Comparison of ENCODE assay signal across 8 mouse cellular contexts in genomic region chr12:105009370-105010212, GRCm38 (mm10). TPM values are rescaled to one million over a fixed set of nuclear protein-coding genes. Genes with fewer than 3 reads are reported as not detected.
DNase-seq lines count a peak whose midpoint lies in the region; ATAC-seq and TF ChIP-seq lines count a peak whose summit lies in the region.

Syne3 (minus strand) TSS chr12:105009809.

- no peak for TF ChIP-seq CTCF in lung, adult 2 months (IDR thresholded peaks at IDR 0.05; ENCODE audit: insufficient read depth, low read length)
- peak; percentile 44; the same call in 1 of the 2 replicates for TF ChIP-seq CTCF in thymus, adult 2 months (IDR thresholded peaks at IDR 0.05; ENCODE audit: borderline replicate concordance, control insufficient read depth, extremely low read depth, insufficient read depth, low read length, poor library complexity)

- ATAC-seq in embryonic facial prominence, embryonic 14.5 days (ENCODE audit: low read depth): peak; percentile 75
- peak; percentile 94 for ATAC-seq in heart, embryonic 12.5 days (ENCODE audit: insufficient number of reproducible peaks, low FRiP score)
- ATAC-seq in kidney, embryonic 14.5 days (ENCODE audit: low FRiP score, low TSS enrichment): peak; percentile 79
- ATAC-seq in neural tube, embryonic 15.5 days (ENCODE audit: low FRiP score): peak; percentile 37; the same call in 1 of the 2 replicates

- H3K36me3 ChIP-seq in embryonic facial prominence, embryonic 14.5 days (ENCODE audit: control insufficient read depth, insufficient read depth, low read length): no peaks in the 10 kb centered on the region
- H3K36me3 ChIP-seq in heart, embryonic 12.5 days: no peaks in the 10 kb centered on the region
- H3K36me3 ChIP-seq in kidney, embryonic 14.5 days (ENCODE audit: control insufficient read depth, insufficient read depth, low read length): no peaks in the 10 kb centered on the region
- no peaks in the 10 kb centered on the region for H3K36me3 ChIP-seq in neural tube, embryonic 15.5 days
- H3K36me3 ChIP-seq in thymus, adult 2 months (ENCODE audit: control insufficient read depth, insufficient read depth, low read length): no peaks in the 10 kb centered on the region

- peak within 1 kb of the TSS; percentile 72 for H3K9ac ChIP-seq in embryonic facial prominence, embryonic 14.5 days (ENCODE audit: low read depth, low read length)
- peak within 1 kb of the TSS; percentile 74 for H3K9ac ChIP-seq in heart, embryonic 12.5 days
- peak within 1 kb of the TSS; percentile 60 for H3K9ac ChIP-seq in kidney, embryonic 14.5 days (ENCODE audit: low read depth, low read length)
- H3K9ac ChIP-seq in neural tube, embryonic 15.5 days (replicated peaks): peak within 1 kb of the TSS; percentile 55

- H3K4me2 ChIP-seq in embryonic facial prominence, embryonic 14.5 days (ENCODE audit: low read depth, low read length): peak within 1 kb of the TSS; percentile 98
- H3K4me2 ChIP-seq in heart, embryonic 12.5 days: peak within 1 kb of the TSS; percentile 95
- H3K4me2 ChIP-seq in kidney, embryonic 14.5 days (replicated peaks; ENCODE audit: low read depth, low read length): peak within 1 kb of the TSS; percentile 94
- H3K4me2 ChIP-seq in neural tube, embryonic 15.5 days: peak within 1 kb of the TSS; percentile 94

- H3K4me3 ChIP-seq in embryonic facial prominence, embryonic 14.5 days (ENCODE audit: low read depth, low read length): peak within 1 kb of the TSS; percentile 67
- peak within 1 kb of the TSS; percentile 75 for H3K4me3 ChIP-seq in heart, embryonic 12.5 days
- H3K4me3 ChIP-seq in kidney, embryonic 14.5 days (ENCODE audit: low read length): peak within 1 kb of the TSS; percentile 64
- H3K4me3 ChIP-seq in lung, adult 2 months (replicated peaks; ENCODE audit: extremely low read depth, low read depth, low read length): peak within 1 kb of the TSS; percentile 88
- H3K4me3 ChIP-seq in neural tube, embryonic 15.5 days (replicated peaks): peak within 1 kb of the TSS; percentile 51
- H3K4me3 ChIP-seq in thymus, adult 2 months (ENCODE audit: control insufficient read depth, insufficient read depth, low read length): peak within 1 kb of the TSS; percentile 80

- peak within 1 kb of the TSS; percentile 39; the same call in 1 of the 2 replicates for H3K27ac ChIP-seq in embryonic facial prominence, embryonic 14.5 days (replicated peaks; ENCODE audit: low read depth, low read length)
- no peak within 1 kb of the TSS for H3K27ac ChIP-seq in heart, embryonic 12.5 days (ENCODE audit: poor library complexity, severe bottlenecking)
- H3K27ac ChIP-seq in kidney, embryonic 14.5 days (ENCODE audit: low read depth, low read length): no peak within 1 kb of the TSS
- no peak within 1 kb of the TSS for H3K27ac ChIP-seq in neural tube, embryonic 15.5 days (replicated peaks)
- peak within 1 kb of the TSS; percentile 81 for H3K27ac ChIP-seq in thymus, adult 2 months (ENCODE audit: control insufficient read depth, insufficient read depth, low read length)

- no peaks in the 10 kb centered on the region for H3K9me3 ChIP-seq in embryonic facial prominence, embryonic 14.5 days (ENCODE audit: control insufficient read depth, low read length)
- 0 out of 2 replicates have a peak, but pooled peaks cover 4% of the 10 kb centered on the region for H3K9me3 ChIP-seq in heart, embryonic 12.5 days (replicated peaks)
- no peaks in the 10 kb centered on the region for H3K9me3 ChIP-seq in kidney, embryonic 14.5 days (ENCODE audit: control insufficient read depth, low read length)
- no peaks in the 10 kb centered on the region for H3K9me3 ChIP-seq in neural tube, embryonic 15.5 days (replicated peaks)

- WGBS in embryonic facial prominence, embryonic 14.5 days: 0% methylated on average over 23 of the region's 66 CpGs
- under 1% methylated on average over 66 of the region's 66 CpGs for WGBS in heart, embryonic 12.5 days
- under 1% methylated on average over 63 of the region's 66 CpGs for WGBS in kidney, embryonic 14.5 days
- under 1% methylated on average over 66 of the region's 66 CpGs for WGBS in lung, adult 2 months
- under 1% methylated on average over 66 of the region's 66 CpGs for WGBS in neural tube, embryonic 15.5 days
- WGBS in thymus, adult 2 months: under 1% methylated on average over 65 of the region's 66 CpGs

- TF ChIP-seq POLR2A in lung, adult 2 months (IDR thresholded peaks at IDR 0.05; ENCODE audit: borderline replicate concordance, extremely low read depth, low read depth, low read length): peak; percentile 57; the same call in 1 of the 2 replicates
- peak; percentile 81 for TF ChIP-seq POLR2A in thymus, adult 2 months (IDR thresholded peaks at IDR 0.05; ENCODE audit: control insufficient read depth, extremely low read depth, insufficient read depth, low read length, poor library complexity)

- no peaks in the 10 kb centered on the region; the same call in 1 of the 2 replicates for H3K27me3 ChIP-seq in embryonic facial prominence, embryonic 14.5 days (replicated peaks; ENCODE audit: control insufficient read depth, insufficient read depth, low read length)
- peaks cover 74% of the 10 kb centered on the region for H3K27me3 ChIP-seq in heart, embryonic 12.5 days (replicated peaks)
- H3K27me3 ChIP-seq in kidney, embryonic 14.5 days (ENCODE audit: control insufficient read depth, insufficient read depth, low read length): peaks cover 17% of the 10 kb centered on the region
- peaks cover 48% of the 10 kb centered on the region for H3K27me3 ChIP-seq in neural tube, embryonic 15.5 days (replicated peaks)
- H3K27me3 ChIP-seq in thymus, adult 2 months (ENCODE audit: control insufficient read depth, insufficient read depth, low read length): no peaks in the 10 kb centered on the region

- peak; percentile 66 to 77 for DNase-seq in urinary bladder, adult 18-20 months (ENCODE audit: low spot score in 2 of 2)
- no peak for DNase-seq in urinary bladder, postnatal 10 days (ENCODE audit: low spot score)
- DNase-seq in embryonic facial prominence, embryonic 14.5 days (ENCODE audit: low spot score): peak; percentile 67
- DNase-seq in lung, adult 2 months: peak; percentile 81
- DNase-seq in thymus, adult 2 months: peak; percentile 82

- peaks cover 23% of the 10 kb centered on the region for H3K4me1 ChIP-seq in embryonic facial prominence, embryonic 14.5 days (ENCODE audit: control insufficient read depth, insufficient read depth, low read length)
- peaks cover 20% of the 10 kb centered on the region for H3K4me1 ChIP-seq in heart, embryonic 12.5 days (replicated peaks)
- H3K4me1 ChIP-seq in kidney, embryonic 14.5 days (ENCODE audit: control insufficient read depth, insufficient read depth, low read length): 0 out of 2 replicates have a peak, but pooled peaks cover 2% of the 10 kb centered on the region
- H3K4me1 ChIP-seq in lung, adult 2 months (ENCODE audit: control insufficient read depth, insufficient read depth, low read length): peaks cover 3% of the 10 kb centered on the region
- H3K4me1 ChIP-seq in neural tube, embryonic 15.5 days: peaks cover 17% of the 10 kb centered on the region
- H3K4me1 ChIP-seq in thymus, adult 2 months (replicated peaks; ENCODE audit: control insufficient read depth, insufficient read depth, low read length): peaks cover 61% of the 10 kb centered on the region

RNA-seq across cellular contexts. Expression of gene Syne3, which starts in this region (rescaled TPM):
- polyA plus RNA-seq in embryonic facial prominence, embryonic 14.5 days (2014; fragmentation: Nextera tagmentation; extraction: Ambion mirVana): 1.8 and 3.0 TPM in 2 replicates
- 0.19 and 0.32 TPM in 2 replicates for polyA plus RNA-seq in heart, embryonic 12.5 days (2016; fragmentation: Nextera tagmentation; extraction: Ambion mirVana)
- 0.24 and 0.51 TPM in 2 replicates for polyA plus RNA-seq in kidney, embryonic 14.5 days (2014; fragmentation: Nextera tagmentation; extraction: Ambion mirVana)
- polyA plus RNA-seq in lung, adult 2 months (2012; rRNA removed): 3.5 and 3.7 TPM in 2 replicates
- 0.28 and 0.66 TPM in 2 replicates for polyA plus RNA-seq in neural tube, embryonic 15.5 days (2015; fragmentation: Nextera tagmentation; extraction: Ambion mirVana)
- 16.4 and 20.1 TPM in 2 replicates for polyA plus RNA-seq in thymus, adult 2 months (2012; rRNA removed)

Comparison
In these comparisons a context has a peak if more than half of its experiments do, and no peak if none do; other contexts are left out.
1. Peak in ATAC-seq, H3K4me3 ChIP-seq, H3K9ac ChIP-seq and H3K4me2 ChIP-seq in heart, embryonic 12.5 days; RNA of the gene not detected or under 1 TPM.
2. Peak in ATAC-seq, H3K4me3 ChIP-seq, H3K9ac ChIP-seq and H3K4me2 ChIP-seq in kidney, embryonic 14.5 days; RNA of the gene not detected or under 1 TPM.
3. Peak in ATAC-seq, H3K4me3 ChIP-seq, H3K9ac ChIP-seq and H3K4me2 ChIP-seq in neural tube, embryonic 15.5 days; RNA of the gene not detected or under 1 TPM.
4. ATAC-seq: peak in every context shown above with its lines; median percentile 94 in heart, embryonic 12.5 days; 79 in kidney, embryonic 14.5 days; 75 in embryonic facial prominence, embryonic 14.5 days; 37 in neural tube, embryonic 15.5 days.
5. H3K27ac ChIP-seq: peak in embryonic facial prominence, embryonic 14.5 days (single experiment) and thymus, adult 2 months (single experiment); none in heart, embryonic 12.5 days (single experiment), kidney, embryonic 14.5 days (single experiment) and neural tube, embryonic 15.5 days (single experiment).
6. Peak in every context shown above with its lines, with median percentiles within 50 percentile points of each other: H3K4me2 ChIP-seq, H3K4me3 ChIP-seq and H3K9ac ChIP-seq.